Mouse (Mus musculus) large intestine, adult 2 months (tissue): ENCODE measurements around the gene Tmem268. TPM values are rescaled to one million over a fixed set of nuclear protein-coding genes. Genes with fewer than 3 reads are reported as not detected.

Source experiments
- DNase-seq: peaks from one replicate; pipeline ENCODE4 v3.0.0-alpha.2; 2012; ENCODE audit warnings: low read depth, low spot score
- WGBS: fragments of 180-500 bp; shearing (Covaris S2); methylation state at CpG from one replicate; pipeline ENCODE4 v1.1.7; 2018; 5-methylcytosine and 5-hydroxymethylcytosine counted together
- polyA plus RNA-seq: library from polyadenylated mRNA; depleted of rRNA; stranded (reverse); fragments of >200 nt; gene quantifications from 2 replicates; pipeline ENCODE4 v1.2.3, GENCODE M21; 2012; rRNA removed

The Tmem268 gene
- polyA plus RNA-seq, 1 experiment = 12.7 TPM

DNA sequence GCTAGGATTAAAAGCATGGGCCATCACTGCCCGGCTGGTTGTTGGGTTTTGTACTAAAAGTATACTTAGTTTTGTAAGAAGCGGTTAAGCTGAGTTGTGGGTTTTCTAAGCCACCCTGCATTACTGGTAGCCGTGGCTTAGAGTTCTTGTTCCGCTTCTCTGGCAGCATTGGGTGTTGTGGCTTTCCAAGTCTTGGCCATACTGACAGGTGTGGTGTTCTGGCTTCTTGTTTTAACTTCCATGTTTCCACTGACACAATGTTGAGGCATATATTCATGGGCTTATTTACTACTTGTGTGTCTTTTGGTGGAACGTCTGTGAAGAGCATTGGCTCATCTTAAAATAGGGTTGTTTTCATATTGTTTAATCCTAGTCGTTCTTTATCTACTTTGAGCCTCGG, 31.4 kb downstream of the Tmem268 start:
- 81% methylated on average over 7 of the region's 7 CpGs for WGBS
- no peak for DNase-seq

DNA sequence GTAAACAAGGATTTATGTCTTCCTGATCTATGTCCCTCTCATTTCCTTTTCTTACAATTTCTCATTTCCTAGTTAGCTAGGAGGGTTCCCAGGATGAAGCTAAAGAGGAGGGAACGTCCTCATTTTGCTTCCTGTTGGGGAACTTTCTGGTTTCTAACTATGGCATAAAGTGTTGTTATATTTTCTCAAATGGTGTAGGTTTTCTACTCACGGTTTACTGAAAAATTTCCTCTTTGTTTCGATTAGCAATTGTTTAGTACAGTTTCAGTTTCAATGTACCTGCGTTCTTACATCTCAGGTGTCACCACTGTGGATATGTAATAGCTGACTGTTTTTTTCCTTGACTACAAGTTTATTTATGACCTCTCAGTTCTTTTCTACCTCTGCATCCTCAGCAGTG, 32.0 kb downstream of the Tmem268 start:
- no peak for DNase-seq
- 74% methylated on average over 4 of the region's 4 CpGs for WGBS

DNA sequence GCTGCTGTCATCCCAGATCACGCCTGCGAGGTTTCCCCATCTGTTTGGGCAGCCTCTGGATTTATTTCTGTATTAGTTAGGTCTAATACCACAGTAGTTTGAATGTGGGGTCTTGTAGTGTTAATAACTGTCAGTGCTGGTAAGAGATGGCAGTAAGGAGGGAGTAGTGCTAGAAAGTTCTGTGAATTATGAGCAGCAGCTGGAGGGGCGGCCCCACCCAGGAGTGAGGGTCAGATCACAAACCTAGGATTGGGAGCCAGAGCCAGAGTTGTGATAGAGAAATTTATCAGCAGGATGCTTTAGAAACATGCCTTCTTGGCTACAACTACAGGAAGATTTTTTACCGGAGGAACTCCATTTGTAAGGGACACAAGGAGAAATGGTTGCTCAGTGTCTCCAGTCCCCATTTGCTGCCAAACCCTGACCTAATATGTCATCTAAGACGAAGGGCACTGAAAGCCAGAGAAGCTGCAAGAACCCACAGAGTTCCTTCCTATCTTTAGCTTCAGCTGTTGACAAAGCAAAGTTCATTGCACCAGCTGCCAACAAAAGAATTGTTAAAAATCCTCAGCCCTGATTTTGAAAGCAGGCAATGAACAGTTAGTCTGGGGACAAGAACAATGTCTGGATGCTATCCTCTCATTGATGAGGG, 36.0 kb downstream of the Tmem268 start:
- DNase-seq = peak; percentile 66
- WGBS = 30% methylated on average over 5 of the region's 5 CpGs

DNA sequence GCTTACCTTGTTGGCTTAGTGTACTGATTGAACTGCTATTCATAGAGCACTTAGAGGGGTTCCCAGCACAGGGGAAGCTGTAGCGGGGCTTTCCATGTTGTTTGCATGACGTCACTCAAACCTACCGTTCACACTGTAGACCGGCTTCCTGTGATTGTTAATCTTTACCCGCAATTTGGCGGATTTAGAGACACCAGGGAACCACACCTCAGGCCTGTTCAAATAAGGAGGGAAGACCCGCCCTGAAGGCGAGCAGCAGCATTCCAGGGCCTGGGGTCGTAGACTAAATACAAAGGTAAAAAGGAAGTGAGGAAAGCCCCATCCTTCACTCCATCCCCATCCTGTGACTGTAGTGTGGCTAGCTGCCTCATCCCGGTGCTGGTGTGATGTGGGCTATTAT, 36.7 kb downstream of the Tmem268 start:
- 15% methylated on average over 10 of the region's 10 CpGs for WGBS
- DNase-seq = peak; percentile 62

DNA sequence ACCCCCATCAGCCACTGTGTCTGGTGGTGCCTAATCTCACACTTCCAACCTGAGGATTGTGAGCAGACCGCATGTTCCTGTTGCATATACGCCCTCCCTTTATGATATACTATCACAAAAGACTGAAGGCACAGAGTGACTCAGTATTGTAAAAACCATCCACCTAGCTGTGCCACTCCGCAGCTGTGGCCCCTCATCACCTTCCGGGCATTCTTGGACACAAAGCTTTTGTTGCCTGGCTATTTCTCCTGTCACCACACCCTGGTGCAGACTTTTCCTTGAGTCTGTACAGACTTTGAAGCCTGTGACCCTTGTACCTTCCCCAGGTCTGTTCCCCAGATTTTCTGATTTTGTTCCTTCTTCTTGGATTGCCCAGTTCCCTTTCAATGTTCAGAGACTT, 37.4 kb downstream of the Tmem268 start:
- DNase-seq = peak; percentile 66
- 43% methylated on average over 4 of the region's 4 CpGs for WGBS

DNA sequence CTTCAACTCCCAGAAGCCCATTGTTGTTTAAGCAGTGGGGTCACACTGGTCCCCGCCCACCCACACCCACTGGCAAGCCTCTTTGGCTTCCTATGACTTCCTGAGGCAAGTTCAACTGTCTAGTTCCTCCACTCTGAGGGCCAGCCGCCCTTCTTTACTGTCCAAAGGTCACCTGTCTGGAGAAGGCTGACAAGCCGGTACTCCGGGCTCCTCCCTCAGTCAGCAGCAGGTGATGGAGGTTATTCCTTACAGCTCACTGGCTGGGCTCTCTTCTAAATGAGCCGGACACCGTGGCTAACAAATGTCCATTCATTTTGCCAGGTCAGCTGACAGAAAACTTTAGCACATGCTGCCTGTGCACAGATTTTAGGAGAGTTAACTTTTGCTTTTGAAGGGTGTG, 42.2 kb downstream of the Tmem268 start:
- DNase-seq = peak; percentile 75
- WGBS = 43% methylated on average over 6 of the region's 6 CpGs

DNA sequence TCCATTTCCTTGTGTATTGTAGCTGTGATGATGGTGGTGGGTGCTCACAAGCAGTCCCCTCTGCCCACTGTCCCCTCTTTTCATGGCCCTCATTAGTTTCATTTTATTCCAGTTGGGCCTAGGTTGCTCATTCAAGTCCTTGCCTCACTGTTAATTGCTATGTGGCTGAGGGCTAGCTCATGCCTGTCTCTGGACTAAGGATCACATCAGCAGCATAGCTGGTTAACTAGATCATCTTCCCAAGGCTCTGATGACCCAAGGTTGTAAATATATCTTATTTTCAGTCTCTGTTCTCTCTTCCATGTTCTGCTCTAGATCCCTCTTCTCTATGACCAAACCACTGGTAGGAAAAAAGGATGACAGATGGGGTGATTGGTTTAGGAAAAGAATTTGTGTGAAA, 42.7 kb downstream of the Tmem268 start:
- DNase-seq = no peak

DNA sequence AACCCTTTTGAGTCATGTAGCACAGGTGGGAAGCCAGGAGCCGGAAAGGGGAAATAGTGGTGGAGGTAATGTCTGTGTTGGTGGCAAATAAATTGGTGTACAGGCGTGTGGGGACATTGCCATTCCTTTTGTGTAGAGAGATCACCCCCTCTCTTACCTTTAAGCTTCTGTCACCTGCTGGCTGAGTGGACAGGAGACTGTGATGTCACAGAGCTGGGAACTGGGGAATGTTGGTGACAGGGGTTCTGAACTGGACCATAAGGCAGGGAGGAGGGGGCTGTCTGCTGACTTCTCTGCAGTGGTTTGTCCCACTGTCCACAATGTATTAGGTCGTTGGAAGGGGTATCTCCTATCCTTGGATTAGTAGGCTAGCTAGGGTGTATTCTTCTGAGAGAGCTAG, 46.4 kb downstream of the Tmem268 start, which contains the start of gene Gm11213:
TSS of gene Gm11213 (minus strand) at position 317 of the 400 bp plus-strand sequence.
- WGBS = 84% methylated on average over 3 of the region's 3 CpGs
- no peak for DNase-seq

DNA sequence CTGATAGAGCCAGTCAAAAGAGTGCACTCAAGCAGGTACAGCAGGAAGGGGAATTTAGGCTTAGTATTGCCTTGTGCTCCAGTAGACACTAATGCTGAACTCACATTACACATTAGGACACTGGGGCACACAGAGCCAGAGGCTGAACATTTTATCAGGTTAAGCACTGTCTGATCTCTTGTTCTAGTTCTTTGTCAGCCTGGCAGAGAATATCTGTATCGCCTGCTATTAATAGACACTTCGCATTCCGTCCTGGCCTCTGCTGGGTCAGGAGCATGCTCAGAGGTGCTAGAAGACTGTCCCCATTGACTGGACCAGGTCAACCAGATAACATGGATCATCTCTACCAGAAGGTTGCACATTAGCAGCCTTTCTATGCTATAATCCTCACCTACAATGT, 47.0 kb downstream of the Tmem268 start:
- WGBS = 91% methylated on average over 3 of the region's 3 CpGs
- no peak for DNase-seq

DNA sequence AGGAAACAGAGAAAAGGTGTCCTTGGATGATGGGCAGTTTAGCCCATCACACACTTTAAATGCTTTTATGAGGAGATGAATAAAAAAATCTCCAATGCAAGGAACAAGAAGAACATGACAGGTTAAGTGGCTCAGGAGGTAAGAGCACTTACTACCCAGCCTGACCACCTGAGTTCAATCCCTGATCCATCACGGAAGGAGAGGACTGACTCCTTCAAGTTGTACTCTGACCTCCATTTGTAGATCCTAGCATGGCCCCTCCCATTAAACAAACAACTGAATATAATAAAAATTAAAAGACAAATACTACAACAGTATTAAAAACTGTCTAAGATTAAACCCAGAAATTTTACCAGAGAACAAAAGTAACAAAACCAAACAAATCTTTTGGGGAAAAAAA, 47.4 kb downstream of the Tmem268 start:
- no peak for DNase-seq

DNA sequence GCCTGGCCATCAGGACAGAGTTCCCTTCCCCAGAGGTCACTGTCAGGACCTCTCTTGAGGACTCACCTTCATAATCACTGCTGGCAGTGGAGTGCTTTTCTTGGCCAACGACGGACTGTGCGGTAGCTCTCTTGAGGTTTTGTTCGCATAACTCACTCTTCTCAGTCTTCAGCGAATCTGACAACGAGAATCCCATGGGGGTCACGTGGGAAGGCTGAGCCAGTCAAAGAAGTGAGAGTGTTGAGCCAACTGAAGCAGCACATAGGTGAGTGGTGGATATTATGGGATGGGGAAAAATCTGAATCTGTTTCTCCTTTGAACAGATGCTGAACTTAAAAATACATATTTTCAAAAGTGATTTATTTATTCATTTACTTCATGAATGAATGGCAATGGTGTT, 49.8 kb downstream of the Tmem268 start:
- WGBS = 92% methylated on average over 7 of the region's 7 CpGs
- no peak for DNase-seq

More for the DNA sequence above, 47.4 kb downstream of the Tmem268 start:
- WGBS = 29% methylated on average over 1 of the region's 1 CpGs

DNA sequence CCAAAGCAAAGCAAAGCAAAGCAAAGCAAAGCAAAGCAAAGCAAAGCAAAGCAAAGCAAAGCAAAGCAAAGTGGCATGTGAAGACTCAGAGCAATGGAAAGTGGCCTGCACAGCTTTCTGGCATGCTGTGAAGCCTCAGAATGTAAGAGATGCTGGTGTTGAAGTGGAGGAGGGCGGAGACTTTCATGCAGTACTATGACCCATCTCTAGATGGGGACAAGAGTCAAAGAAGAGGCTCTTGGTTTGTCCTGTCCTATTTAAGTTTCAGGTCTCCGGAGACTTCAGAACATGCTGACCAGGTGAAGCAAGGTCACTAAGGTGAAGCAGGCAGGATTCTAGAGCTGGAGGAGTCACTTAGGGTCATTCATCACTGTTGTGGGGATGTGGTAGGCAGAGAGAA, 63.3 kb downstream of the Tmem268 start:
- 64% methylated on average over 2 of the region's 2 CpGs for WGBS

DNA sequence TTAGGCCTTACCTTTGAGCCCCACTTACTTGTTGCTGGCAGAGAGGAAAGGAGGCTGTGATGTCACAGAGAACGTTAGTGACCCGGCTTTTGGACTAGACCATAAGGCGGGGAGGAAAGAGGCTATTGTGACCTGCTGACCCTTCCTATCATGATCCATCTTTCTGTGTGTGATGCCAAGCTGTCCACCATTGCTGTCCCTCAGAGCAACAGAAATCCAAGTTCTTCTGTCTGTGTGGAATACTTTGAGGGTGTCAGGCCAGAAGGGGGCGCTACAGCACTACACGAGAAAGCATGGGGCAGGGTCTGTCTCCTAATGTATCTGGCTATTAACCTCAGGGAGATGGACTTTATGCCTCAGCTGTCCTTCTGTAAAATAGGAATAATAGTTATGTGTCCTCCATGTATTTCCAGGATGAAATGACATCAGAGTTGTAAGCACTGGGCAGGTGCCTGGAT, 63.8 kb downstream of the Tmem268 start, which contains the start of gene Tex48:
TSS of gene Tex48 (minus strand) at position 51 of the 458 bp plus-strand sequence.
- 58% methylated on average over 5 of the region's 5 CpGs for WGBS
- DNase-seq = no peak

More for the DNA sequence above, 63.3 kb downstream of the Tmem268 start:
- no peak for DNase-seq

DNA sequence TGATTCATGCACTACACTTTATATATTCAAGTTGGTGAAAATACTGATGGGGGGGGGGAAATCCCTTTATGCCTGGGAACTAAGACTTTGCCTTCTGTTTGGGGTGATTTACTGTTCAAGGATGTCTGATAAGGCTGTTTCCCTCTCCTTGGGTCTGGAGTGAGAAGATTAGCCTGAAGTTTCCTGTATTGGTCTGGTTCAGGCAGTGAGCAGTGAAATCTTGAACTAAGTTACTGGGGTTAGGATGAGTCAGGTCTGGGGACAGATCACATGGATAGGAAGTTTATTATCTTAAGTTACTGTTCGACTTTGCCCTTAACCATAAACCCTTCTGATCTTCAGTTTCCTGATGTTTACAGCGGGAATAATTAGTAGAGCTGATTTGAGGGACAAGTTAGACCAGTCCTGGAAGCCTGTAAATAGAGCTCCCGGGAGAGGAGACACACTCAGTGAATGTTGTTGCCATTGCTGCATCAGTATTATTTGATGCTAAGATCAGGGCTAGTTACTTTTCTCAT, 67.0 kb downstream of the Tmem268 start:
- WGBS = 19% methylated on average over 3 of the region's 3 CpGs
- DNase-seq = peak; percentile 93

DNA sequence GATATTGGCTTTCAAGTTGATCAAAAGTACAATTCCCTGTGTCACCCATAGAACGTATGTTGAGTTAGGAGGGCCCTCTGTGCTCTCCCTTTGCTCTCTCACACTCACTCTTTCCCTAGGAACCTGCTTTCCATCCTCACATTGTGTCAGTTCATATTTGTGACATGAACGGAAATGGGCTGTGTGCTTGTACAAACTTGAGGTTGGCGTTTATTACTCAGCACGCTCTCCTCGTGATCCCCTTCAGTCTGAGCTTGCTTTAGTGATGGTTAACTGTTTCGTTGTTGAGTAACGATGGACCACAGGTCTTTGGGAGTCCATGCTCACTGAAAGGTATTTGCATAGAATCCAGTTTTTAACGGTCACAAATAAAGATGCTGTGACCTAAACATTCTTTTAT, 68.5 kb downstream of the Tmem268 start:
- 69% methylated on average over 8 of the region's 8 CpGs for WGBS
- no peak for DNase-seq

DNA sequence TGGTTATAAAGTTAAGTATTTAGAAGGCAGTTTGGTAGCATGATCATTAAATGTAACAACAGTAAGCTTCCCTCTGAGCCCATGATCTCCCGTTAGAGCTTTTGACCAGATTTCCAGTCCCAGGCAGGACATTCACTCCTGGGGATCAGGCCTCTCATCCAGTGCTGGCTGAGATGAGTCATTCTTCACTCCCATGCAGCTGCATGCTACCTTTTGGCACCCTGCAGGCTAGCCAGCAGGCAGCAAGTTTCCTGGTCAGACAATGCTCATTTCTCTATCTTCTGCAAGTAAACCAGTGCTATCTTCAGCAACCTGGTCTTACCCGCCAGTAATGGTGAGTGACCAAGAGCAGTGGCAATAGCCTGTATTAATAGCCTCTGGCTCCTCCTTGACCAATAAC, 74.6 kb downstream of the Tmem268 start:
- 70% methylated on average over 2 of the region's 2 CpGs for WGBS
- DNase-seq = no peak

Other genes starting within 250 kb of the Tmem268 start
- gene Orm1, start 214.2 kb upstream of the Tmem268 start, polyA plus RNA-seq = 3.2 and 4.3 TPM in 2 replicates
- gene Orm3, start 202.6 kb upstream of the Tmem268 start, polyA plus RNA-seq = 0.11 TPM in 1 of 2 replicates, not detected in the other
- 0.15 and 0.21 TPM in 2 replicates for gene Orm2, start 196.3 kb upstream of the Tmem268 start, polyA plus RNA-seq
- gene Akna, start 155.4 kb upstream of the Tmem268 start, polyA plus RNA-seq = 7.6 and 8.7 TPM in 2 replicates
- gene Whrn, start 62.8 kb upstream of the Tmem268 start, polyA plus RNA-seq = 11.0 and 14.1 TPM in 2 replicates
- 37.2 and 39.9 TPM in 2 replicates for gene Atp6v1g1, start 14.0 kb upstream of the Tmem268 start, polyA plus RNA-seq
- gene Gm11213, start 46.5 kb downstream of the Tmem268 start, polyA plus RNA-seq = not detected in 2 replicates
- gene Tex48, start 63.6 kb downstream of the Tmem268 start, polyA plus RNA-seq = not detected in 2 replicates
- not detected in 2 replicates for gene Gm11214, start 104.6 kb downstream of the Tmem268 start, polyA plus RNA-seq
- 0.17 and 0.27 TPM in 2 replicates for gene Tnfsf15, start 186.3 kb downstream of the Tmem268 start, polyA plus RNA-seq